Mouse (Mus musculus): ENCODE data around the gene Lrig3.

DNA sequence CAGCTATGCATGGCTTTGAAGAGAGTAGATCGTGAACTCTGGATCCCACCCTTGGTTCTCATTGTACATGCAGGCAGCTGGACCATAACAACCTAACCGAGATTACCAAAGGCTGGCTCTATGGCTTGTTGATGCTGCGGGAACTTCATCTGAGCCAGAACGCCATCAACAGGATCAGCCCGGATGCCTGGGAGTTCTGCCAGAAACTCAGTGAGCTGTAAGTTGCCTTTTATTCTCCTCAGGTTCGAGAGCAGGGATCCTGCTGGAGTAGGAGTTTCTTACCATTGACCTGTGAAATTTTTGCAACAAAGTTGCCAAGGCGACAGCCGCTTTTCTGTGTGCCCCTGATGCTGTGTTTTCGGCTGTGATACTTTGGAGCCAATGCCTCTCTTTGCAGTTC is 31.0 kb downstream of the Lrig3 start:
- TF ChIP-seq CTCF (IDR thresholded peaks at IDR 0.05; ENCODE audit: borderline replicate concordance, insufficient read depth, low read depth, low read length) (no peak), POLR2A (IDR thresholded peaks at IDR 0.05; ENCODE audit: borderline replicate concordance, insufficient read depth, low read length) (no peak)

Measured in cerebellum, adult 2 months (tissue).